Mouse (Mus musculus): Measurements from ENCODE around the gene Ptch2.

GRCm38 (mm10) chr4:117150212-117150733 lies 54.4 kb downstream of the Ptch2 start:
- TF ChIP-seq CHD2 (IDR thresholded peaks at IDR 0.05; ENCODE audit: low read depth, low read length) (no peak), MAFK (IDR thresholded peaks at IDR 0.05; ENCODE audit: insufficient read depth, low read depth, low read length) (peak; percentile 85), ZNF384 (IDR thresholded peaks at IDR 0.05; ENCODE audit: low read depth, low read length) (no peak)
